Mouse (Mus musculus) gastrocnemius, postnatal 25 days (tissue): ENCODE data around the gene Olfr452. TPM values are rescaled to one million over a fixed set of nuclear protein-coding genes. Genes with fewer than 3 reads are reported as not detected.

Experiments
- DNase-seq: peaks from one replicate; pipeline ENCODE4 v3.0.0; 2022
- long read RNA-seq, 2 experiments: library from polyadenylated mRNA; stranded (forward); transcript quantifications; one replicate each; pipeline ENCODE4 v2.0.0; 2021
- total RNA-seq, 2 experiments: library from RNA; stranded (reverse); gene quantifications; 1 replicate in 1 of 2; 2 replicates in 1 of 2; pipeline ENCODE4 v1.2.3; 2021

Gene Olfr452
- not detected for total RNA-seq
- long read RNA-seq, experiment 1, result 0 reads
- long read RNA-seq, experiment 2, result 0 reads

DNA sequence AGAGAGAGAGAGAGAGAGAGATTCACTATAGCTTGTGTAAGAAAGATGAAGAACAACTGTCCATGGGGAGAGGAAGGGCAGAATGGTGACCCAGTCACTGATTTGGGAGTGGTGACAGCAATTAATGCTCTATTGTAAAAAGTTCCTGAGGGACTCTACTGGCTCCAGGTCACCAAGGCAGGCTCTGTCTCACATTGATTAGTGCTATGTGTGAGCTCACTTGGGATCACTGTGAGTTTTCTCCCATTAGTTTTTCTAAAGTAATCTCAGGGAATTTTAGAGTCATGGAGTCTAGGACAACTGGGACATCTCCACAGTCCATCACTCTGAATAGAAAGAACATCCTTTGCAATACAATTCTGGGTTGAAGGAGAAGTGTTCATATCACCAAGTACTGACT lies at the start of gene Olfr452:
TSS of gene Olfr452 (plus strand) at position 301 of the 400 bp plus-strand sequence.
- no peak for DNase-seq

DNA sequence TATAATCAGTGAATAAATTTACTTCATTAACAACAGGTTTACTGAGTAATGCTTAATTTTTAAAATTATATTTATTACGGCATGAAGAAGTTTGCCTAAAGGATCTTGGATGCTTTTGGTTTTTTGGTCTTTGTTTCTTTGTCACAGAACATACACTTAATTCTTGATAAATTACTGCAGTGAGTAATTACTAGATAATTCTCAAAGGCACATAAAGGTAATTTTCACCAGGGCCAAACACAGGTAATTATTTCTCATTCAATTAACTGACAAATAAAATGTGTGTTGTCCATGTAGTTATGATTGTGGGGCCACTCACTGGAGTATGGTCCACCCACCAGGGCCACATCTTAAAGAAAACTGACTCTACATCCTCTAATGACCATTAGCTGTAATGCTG lies 45.8 kb upstream of the Olfr452 start, which contains the start of gene Olfr453:
TSS of gene Olfr453 (plus strand) at position 301 of the 400 bp plus-strand sequence.
- DNase-seq, result no peak

GRCm38 (mm10) chr6:42742303-42742702 lies 42.6 kb upstream of the Olfr452 start:
- DNase-seq, result no peak

- no peak for DNase-seq
Measured at GRCm38 (mm10) chr6:42747846-42748245, 37.0 kb upstream of the Olfr452 start.

- no peak for DNase-seq
Measured at GRCm38 (mm10) chr6:42756104-42756503, 28.8 kb upstream of the Olfr452 start, which contains the start of gene Olfr38. Gene Olfr38 (plus strand): TSS chr6:42756404.

- no peak for DNase-seq
Measured at GRCm38 (mm10) chr6:42777066-42777465, 7.8 kb upstream of the Olfr452 start.

DNA sequence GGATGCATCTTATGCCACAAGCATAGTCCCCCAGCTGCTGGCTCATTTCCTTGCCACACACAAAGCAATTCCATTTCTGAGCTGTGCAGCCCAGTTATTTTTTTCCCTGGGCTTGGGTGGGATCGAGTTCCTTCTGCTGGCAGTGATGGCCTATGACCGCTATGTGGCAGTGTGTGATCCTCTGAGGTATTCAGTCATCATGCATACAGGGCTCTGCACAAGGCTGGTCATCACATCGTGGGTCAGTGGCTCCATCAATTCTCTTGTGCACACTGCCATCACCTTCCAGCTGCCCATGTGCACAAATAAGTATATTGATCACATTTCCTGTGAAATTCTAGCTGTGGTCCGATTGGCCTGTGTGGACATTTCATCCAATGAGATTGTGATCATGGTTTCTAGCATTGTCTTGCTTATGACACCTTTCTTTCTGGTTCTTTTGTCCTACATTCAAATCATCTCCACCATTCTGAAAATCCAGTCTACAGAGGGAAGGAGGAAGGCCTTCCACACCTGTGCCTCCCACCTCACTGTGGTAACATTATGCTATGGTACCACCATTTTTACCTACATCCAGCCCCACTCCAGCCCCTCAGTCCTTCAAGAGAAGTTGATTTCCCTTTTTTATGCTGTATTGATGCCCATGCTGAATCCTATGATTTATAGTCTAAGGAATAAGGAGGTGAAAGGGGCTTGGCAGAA lies 5.5 kb downstream of the Olfr452 start:
- no peak for DNase-seq

DNA sequence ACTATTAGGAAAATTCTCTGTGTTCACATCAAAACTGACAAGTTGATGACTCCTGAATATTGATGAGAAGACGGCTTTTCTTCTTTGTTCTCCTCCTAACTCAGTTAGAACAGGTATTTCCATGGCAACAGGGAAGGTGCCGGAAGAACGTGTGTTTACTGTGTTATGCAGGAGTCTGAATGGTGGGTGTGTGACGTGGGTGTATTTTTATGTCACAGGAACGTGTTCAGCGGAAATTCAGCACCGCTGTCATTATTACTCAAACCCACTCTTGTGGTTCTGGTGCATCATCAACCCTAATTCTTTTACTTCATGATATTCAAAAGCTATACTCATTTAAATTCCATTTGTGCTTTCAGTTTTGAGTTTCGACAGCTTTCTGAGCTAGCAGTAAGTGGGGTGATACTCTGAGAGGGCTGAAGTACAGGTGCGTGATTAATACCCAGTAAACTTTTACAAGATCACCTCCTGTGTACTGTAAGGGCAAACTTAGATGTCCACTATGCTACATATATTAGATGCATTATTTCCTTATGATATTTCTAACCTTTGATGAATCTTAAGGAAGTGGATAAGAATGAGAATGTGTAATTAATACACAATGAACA lies 6.2 kb downstream of the Olfr452 start:
- DNase-seq, result no peak

- DNase-seq, result no peak
Measured at GRCm38 (mm10) chr6:42794982-42795381, 10.1 kb downstream of the Olfr452 start.

DNA sequence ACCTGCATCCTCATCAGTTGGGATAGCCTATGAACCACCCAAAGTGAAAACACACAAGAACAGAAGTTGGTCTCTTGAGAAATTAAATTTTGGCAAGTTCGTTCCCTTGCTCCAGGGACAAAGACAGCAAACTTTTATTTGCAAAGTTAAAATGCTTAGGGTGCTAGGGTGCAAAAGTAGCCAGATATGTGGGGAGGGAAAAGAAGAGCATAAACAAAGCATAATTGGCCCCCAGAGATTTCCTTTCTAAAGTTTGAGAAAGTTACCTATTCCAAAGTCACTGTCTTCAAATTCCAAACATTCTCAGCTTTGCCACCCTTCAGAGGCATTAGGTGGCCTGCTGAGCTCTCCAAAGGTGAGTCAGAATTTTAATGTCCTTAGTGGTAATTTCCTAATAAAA lies 26.7 kb downstream of the Olfr452 start, which contains the start of gene Olfr450:
TSS of gene Olfr450 (plus strand) at position 301 of the 400 bp plus-strand sequence.
- no peak for DNase-seq

DNA sequence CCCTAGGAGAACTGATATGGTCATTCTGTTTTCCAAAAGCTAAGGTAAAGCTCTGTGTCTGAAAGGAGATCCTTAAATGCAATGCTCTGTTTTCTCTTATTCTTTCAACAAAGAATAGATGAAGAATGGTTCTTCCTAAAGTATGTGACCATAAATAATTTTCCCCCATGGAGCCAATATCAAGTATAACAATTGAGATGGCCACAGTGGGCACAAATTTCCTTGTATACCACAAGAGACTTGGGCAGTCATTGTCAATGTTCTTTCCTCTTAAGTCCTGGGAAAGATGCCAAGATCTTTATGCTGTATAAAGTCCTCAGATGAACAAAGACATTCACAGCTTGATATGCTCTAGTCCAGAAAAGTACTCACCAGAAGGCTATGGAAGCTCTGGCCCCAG lies 49.2 kb downstream of the Olfr452 start, which contains the start of gene Olfr449:
TSS of gene Olfr449 (plus strand) at position 301 of the 400 bp plus-strand sequence.
- no peak for DNase-seq

Other genes starting within 250 kb of the Olfr452 start
- not detected for gene Olfr455, start 237.5 kb upstream of the Olfr452 start, total RNA-seq
- gene Tcaf3, start 187.4 kb upstream of the Olfr452 start, total RNA-seq, result not detected
- 1 to 10 TPM; 2.4 to 4.3 TPM for gene Tcaf2, start 139.8 kb upstream of the Olfr452 start, total RNA-seq
- gene Tcaf1, start 75.0 kb upstream of the Olfr452 start, total RNA-seq, result 10 to 100 TPM in 1 of 2 experiments, 1 to 10 TPM in 1; 9.0 to 12.9 TPM
- not detected for gene Olfr453, start 45.7 kb upstream of the Olfr452 start, total RNA-seq
- not detected for gene Olfr38, start 28.7 kb upstream of the Olfr452 start, total RNA-seq
- not detected for gene Olfr450, start 26.8 kb downstream of the Olfr452 start, total RNA-seq
- gene Olfr449, start 49.3 kb downstream of the Olfr452 start, total RNA-seq, result not detected
- not detected for gene Olfr448, start 105.3 kb downstream of the Olfr452 start, total RNA-seq
- not detected for gene Olfr447, start 123.8 kb downstream of the Olfr452 start, total RNA-seq
- not detected for gene Olfr446, start 136.3 kb downstream of the Olfr452 start, total RNA-seq
- not detected for gene Olfr444, start 164.0 kb downstream of the Olfr452 start, total RNA-seq